In genomic region chr1:132371298-132372081, GRCm38 (mm10) we compare ENCODE assay signal across 8 mouse cellular contexts. TPM values are rescaled to one million over a fixed set of nuclear protein-coding genes. Genes with fewer than 3 reads are reported as not detected.
A peak's percentile ranks its signal among the peaks of the same experiment; 100 is the strongest.
DNase-seq lines count a peak whose midpoint lies in the region; ATAC-seq and TF ChIP-seq lines count a peak whose summit lies in the region.

No protein-coding gene starts in this region.

- intact Hi-C loops in left cerebral cortex, adult 2 months (cut with DNase I), result no loop called here
- intact Hi-C loops in left cerebral cortex, postnatal 4 days (cut with DNase I), result no loop called here

- no peaks in the 10 kb centered on the region for H3K9me3 ChIP-seq in forebrain, embryonic 12.5 days

- TF ChIP-seq POLR2A in small intestine, adult 2 months (IDR thresholded peaks at IDR 0.05; ENCODE audit: low read depth, low read length), result no peak

- H3K27ac ChIP-seq in left cerebral cortex, adult 2 months, result peak overlapping the region; percentile 44; the same call in 1 of the 2 replicates
- H3K27ac ChIP-seq in forebrain, embryonic 12.5 days, result peak overlapping the region; percentile 33; the same call in 1 of the 2 replicates
- 0 out of 2 replicates have a peak overlapping the region, but pooled peaks have one; percentile 21 for H3K27ac ChIP-seq in small intestine, adult 2 months (ENCODE audit: insufficient read depth, low read depth, low read length)

- no peak overlapping the region for H3K4me2 ChIP-seq in forebrain, embryonic 12.5 days

- no peaks in the 10 kb centered on the region for H3K27me3 ChIP-seq in forebrain, embryonic 12.5 days
- H3K27me3 ChIP-seq in small intestine, adult 2 months (ENCODE audit: control insufficient read depth, insufficient read depth, low read length), result 0 out of 2 replicates have a peak, but pooled peaks cover 2% of the 10 kb centered on the region

- 60% methylated on average over 8 of the region's 8 CpGs for WGBS in forebrain, embryonic 12.5 days
- 62% methylated on average over 8 of the region's 8 CpGs for WGBS in small intestine, adult 2 months

- DNase-seq in left cerebral cortex, adult 2 months (ENCODE audit: extremely low spot score in 1 of 2, low spot score in 2 of 2), result no peak
- no peak for DNase-seq in left cerebral cortex, postnatal 4 days
- peak; percentile 42 for DNase-seq in liver
- no peak for DNase-seq in cerebellum, postnatal 25 days
- no peak for DNase-seq in left cerebral cortex, adult 11 months (ENCODE audit: low spot score)
- DNase-seq in frontal cortex, postnatal 25 days (ENCODE audit: low spot score in 2 of 2), result no peak

- H3K4me3 ChIP-seq in left cerebral cortex, adult 2 months, result no peak overlapping the region
- H3K4me3 ChIP-seq in forebrain, embryonic 12.5 days (replicated peaks), result no peak overlapping the region
- H3K4me3 ChIP-seq in small intestine, adult 2 months (ENCODE audit: low read depth, low read length), result no peak overlapping the region

- no peak for ATAC-seq in forebrain, embryonic 12.5 days (ENCODE audit: low FRiP score)

- TF ChIP-seq CTCF in left cerebral cortex, adult 2 months (IDR thresholded peaks at IDR 0.05), result no peak
- TF ChIP-seq CTCF in small intestine, adult 2 months (IDR thresholded peaks at IDR 0.05; ENCODE audit: extremely low read depth, insufficient read length, insufficient replicate concordance, low read depth, low read length), result no peak

- peaks cover 31% of the 10 kb centered on the region for H3K36me3 ChIP-seq in forebrain, embryonic 12.5 days (replicated peaks)
- no peaks in the 10 kb centered on the region for H3K36me3 ChIP-seq in small intestine, adult 2 months (ENCODE audit: control insufficient read depth, insufficient read depth, low read length)

- no peak overlapping the region for H3K9ac ChIP-seq in forebrain, embryonic 12.5 days

- H3K4me1 ChIP-seq in forebrain, embryonic 12.5 days, result peaks cover 64% of the 10 kb centered on the region
- peaks cover 2% of the 10 kb centered on the region for H3K4me1 ChIP-seq in small intestine, adult 2 months (ENCODE audit: control insufficient read depth, insufficient read depth, insufficient read length, low read length)

RNA-seq across cellular contexts. Expression of gene Tmcc2, which starts 19.6 kb away (rescaled TPM):
- 100 to 1,000 TPM; 178 to 192 TPM for total RNA-seq in left cerebral cortex, adult 2 months (2021)
- total RNA-seq in left cerebral cortex, postnatal 4 days (2021), result 100 to 1,000 TPM; 128 to 133 TPM
- polyA plus RNA-seq in forebrain, embryonic 12.5 days (2016; fragmentation: Nextera tagmentation; extraction: Ambion mirVana), result 24.0 and 26.9 TPM in 2 replicates
- polyA plus RNA-seq in small intestine, adult 2 months (2012; rRNA removed), result 2.8 and 3.8 TPM in 2 replicates

RNA-seq across cellular contexts. Expression of gene Dstyk, which starts 45.9 kb away (rescaled TPM):
- total RNA-seq in left cerebral cortex, adult 2 months (2021), result 10 to 100 TPM; 44.9 to 45.5 TPM
- 10 to 100 TPM; 22.0 to 23.9 TPM for total RNA-seq in left cerebral cortex, postnatal 4 days (2021)
- polyA plus RNA-seq in forebrain, embryonic 12.5 days (2016; fragmentation: Nextera tagmentation; extraction: Ambion mirVana), result 14.7 and 16.1 TPM in 2 replicates
- polyA plus RNA-seq in small intestine, adult 2 months (2012; rRNA removed), result 1.9 and 2.5 TPM in 2 replicates

RNA-seq across cellular contexts. Expression of gene Nuak2, which starts 55.6 kb away (rescaled TPM):
- 1 to 10 TPM; 1.4 TPM for total RNA-seq in left cerebral cortex, adult 2 months (2021)
- 1 to 10 TPM; 2.6 to 3.2 TPM for total RNA-seq in left cerebral cortex, postnatal 4 days (2021)
- polyA plus RNA-seq in forebrain, embryonic 12.5 days (2016; fragmentation: Nextera tagmentation; extraction: Ambion mirVana), result 49.9 and 54.0 TPM in 2 replicates
- 24.3 and 99.9 TPM in 2 replicates for polyA plus RNA-seq in small intestine, adult 2 months (2012; rRNA removed)
